Mouse (Mus musculus) liver, embryonic 12.5 days (tissue): ENCODE results near the gene Arhgef7. TPM values are rescaled to one million over a fixed set of nuclear protein-coding genes. Genes with fewer than 3 reads are reported as not detected.
A peak's percentile ranks its signal among the peaks of the same experiment; 100 is the strongest.

Experiments used
- ATAC-seq: fragments of 200-750 bp; cut with Nextera tagmentation; 2 replicates; pipeline ENCODE4 v1.8.0; 2017; ENCODE audit warnings: moderate number of reproducible peaks, mild to moderate bottlenecking, moderate library complexity
- H3K27ac ChIP-seq: fragments of 300-500 bp; sonication (generic); 2 replicates; pipeline ENCODE4 v1.5.1; 2016; ENCODE audit warnings: mild to moderate bottlenecking
- H3K27me3 ChIP-seq: fragments of 300-500 bp; sonication (generic); replicated peaks from 2 replicates; pipeline ENCODE4 v1.6.1; 2016; ENCODE audit warnings: mild to moderate bottlenecking, moderate library complexity
- H3K36me3 ChIP-seq: fragments of 300-500 bp; sonication (generic); 2 replicates; pipeline ENCODE4 v1.6.1; 2016; ENCODE audit warnings: mild to moderate bottlenecking, moderate library complexity
- H3K4me1 ChIP-seq: fragments of 300-500 bp; sonication (generic); 2 replicates; pipeline ENCODE4 v1.6.1; 2016
- H3K4me2 ChIP-seq: fragments of 300-500 bp; sonication (generic); 2 replicates; pipeline ENCODE4 v1.6.1; 2016; ENCODE audit warnings: mild to moderate bottlenecking, moderate library complexity
- H3K4me3 ChIP-seq: fragments of 300-500 bp; sonication (generic); 2 replicates; pipeline ENCODE4 v1.5.1; 2016; ENCODE audit warnings: mild to moderate bottlenecking, moderate library complexity
- H3K9ac ChIP-seq: fragments of 300-500 bp; sonication (generic); 2 replicates; pipeline ENCODE4 v1.6.1; 2016; ENCODE audit warnings: mild to moderate bottlenecking, moderate library complexity
- H3K9me3 ChIP-seq: fragments of 300-500 bp; sonication (generic); replicated peaks from 2 replicates; pipeline ENCODE4 v1.6.1; 2016; ENCODE audit warnings: mild to moderate bottlenecking, moderate library complexity
- WGBS: fragments of 180-500 bp; shearing (Covaris S2); methylation state at CpG from one replicate; pipeline ENCODE4 v1.1.7; 2016; ENCODE audit not compliant: insufficient replicate concordance; 5-methylcytosine and 5-hydroxymethylcytosine counted together
- polyA plus RNA-seq: library from polyadenylated mRNA; unstranded; fragments of >200 nt; fragmentation: Nextera tagmentation; extraction: Ambion mirVana; gene quantifications from 2 replicates; pipeline ENCODE4 v1.2.1, GENCODE M21; 2016

Gene Arhgef7
- polyA plus RNA-seq, 1 experiment from 2014 or later, result 19.5 TPM

- no peaks in the 10 kb centered on the region for H3K4me1 ChIP-seq
- ATAC-seq, result no peak
- no peaks in the 10 kb centered on the region for H3K27me3 ChIP-seq
- 85% methylated on average over 3 of the region's 3 CpGs for WGBS
- H3K27ac ChIP-seq, result no peak overlapping the region
- H3K4me3 ChIP-seq, result no peak overlapping the region
- H3K4me2 ChIP-seq, result no peak overlapping the region
- H3K36me3 ChIP-seq, result peaks cover 89% of the 10 kb centered on the region
- H3K9ac ChIP-seq, result no peak overlapping the region
- no peaks in the 10 kb centered on the region for H3K9me3 ChIP-seq
Measured at GRCm38 (mm10) chr8:11807361-11807760, 79.8 kb downstream of the Arhgef7 start.

- no peak overlapping the region for H3K9ac ChIP-seq
- H3K27ac ChIP-seq, result no peak overlapping the region
- H3K9me3 ChIP-seq, result no peaks in the 10 kb centered on the region
- peaks cover 89% of the 10 kb centered on the region for H3K36me3 ChIP-seq
- H3K4me1 ChIP-seq, result no peaks in the 10 kb centered on the region
- ATAC-seq, result no peak
- H3K27me3 ChIP-seq, result no peaks in the 10 kb centered on the region
- H3K4me2 ChIP-seq, result no peak overlapping the region
- WGBS, result 81% methylated on average over 5 of the region's 5 CpGs
- H3K4me3 ChIP-seq, result no peak overlapping the region
Measured at GRCm38 (mm10) chr8:11808047-11808446, 80.5 kb downstream of the Arhgef7 start.

GRCm38 (mm10) chr8:11810426-11810825 lies 82.9 kb downstream of the Arhgef7 start:
- no peak overlapping the region for H3K27ac ChIP-seq
- H3K27me3 ChIP-seq, result no peaks in the 10 kb centered on the region
- WGBS, result 89% methylated on average over 5 of the region's 5 CpGs
- peaks cover 7% of the 10 kb centered on the region for H3K4me1 ChIP-seq
- H3K9me3 ChIP-seq, result no peaks in the 10 kb centered on the region
- peaks cover 94% of the 10 kb centered on the region for H3K36me3 ChIP-seq
- no peak overlapping the region for H3K4me3 ChIP-seq
- no peak overlapping the region for H3K9ac ChIP-seq
- no peak overlapping the region for H3K4me2 ChIP-seq
- ATAC-seq, result no peak

- Histone ChIP-seq H3K9me3 (no peaks in the 10 kb centered on the region), H3K4me1 (peaks cover 7% of the 10 kb centered on the region), H3K4me3 (no peak overlapping the region), H3K27ac (no peak overlapping the region), H3K9ac (no peak overlapping the region), H3K4me2 (no peak overlapping the region), H3K36me3 (peaks cover 94% of the 10 kb centered on the region), H3K27me3 (no peaks in the 10 kb centered on the region)
- ATAC-seq, result no peak
- WGBS, result 79% methylated on average over 7 of the region's 7 CpGs
Measured at GRCm38 (mm10) chr8:11813801-11814200, 86.3 kb downstream of the Arhgef7 start.

GRCm38 (mm10) chr8:11815206-11815605 lies 87.7 kb downstream of the Arhgef7 start:
- Histone ChIP-seq H3K4me2 (no peak overlapping the region), H3K27me3 (no peaks in the 10 kb centered on the region), H3K4me3 (no peak overlapping the region), H3K9me3 (no peaks in the 10 kb centered on the region), H3K36me3 (peaks cover 94% of the 10 kb centered on the region), H3K4me1 (peaks cover 7% of the 10 kb centered on the region), H3K27ac (no peak overlapping the region), H3K9ac (no peak overlapping the region)
- ATAC-seq, result no peak
- WGBS, result 71% methylated on average over 7 of the region's 7 CpGs

GRCm38 (mm10) chr8:11820136-11820535 lies 92.6 kb downstream of the Arhgef7 start:
- no peaks in the 10 kb centered on the region for H3K9me3 ChIP-seq
- WGBS, result 86% methylated on average over 5 of the region's 5 CpGs
- no peak overlapping the region for H3K4me2 ChIP-seq
- H3K9ac ChIP-seq, result no peak overlapping the region
- no peak overlapping the region for H3K4me3 ChIP-seq
- no peak for ATAC-seq
- H3K4me1 ChIP-seq, result no peaks in the 10 kb centered on the region
- H3K27me3 ChIP-seq, result no peaks in the 10 kb centered on the region
- no peak overlapping the region for H3K27ac ChIP-seq
- peaks cover 98% of the 10 kb centered on the region for H3K36me3 ChIP-seq

- H3K4me2 ChIP-seq, result no peak overlapping the region
- H3K36me3 ChIP-seq, result peaks cover 98% of the 10 kb centered on the region
- WGBS, result 85% methylated on average over 5 of the region's 5 CpGs
- no peak for ATAC-seq
- H3K27ac ChIP-seq, result no peak overlapping the region
- no peaks in the 10 kb centered on the region for H3K27me3 ChIP-seq
- no peaks in the 10 kb centered on the region for H3K4me1 ChIP-seq
- no peaks in the 10 kb centered on the region for H3K9me3 ChIP-seq
- no peak overlapping the region for H3K4me3 ChIP-seq
- H3K9ac ChIP-seq, result no peak overlapping the region
Measured at GRCm38 (mm10) chr8:11820568-11820967, 93.0 kb downstream of the Arhgef7 start.

- H3K4me3 ChIP-seq, result no peak overlapping the region
- H3K27ac ChIP-seq, result no peak overlapping the region
- no peaks in the 10 kb centered on the region for H3K4me1 ChIP-seq
- no peak overlapping the region for H3K4me2 ChIP-seq
- H3K9ac ChIP-seq, result no peak overlapping the region
- no peak for ATAC-seq
- H3K36me3 ChIP-seq, result peaks cover 99% of the 10 kb centered on the region
- H3K27me3 ChIP-seq, result no peaks in the 10 kb centered on the region
- WGBS, result 87% methylated on average over 14 of the region's 14 CpGs
- H3K9me3 ChIP-seq, result no peaks in the 10 kb centered on the region
Measured at GRCm38 (mm10) chr8:11821451-11822206, 94.1 kb downstream of the Arhgef7 start.

- Histone ChIP-seq H3K9ac (no peak overlapping the region), H3K27me3 (no peaks in the 10 kb centered on the region), H3K27ac (no peak overlapping the region), H3K36me3 (peaks cover 93% of the 10 kb centered on the region), H3K9me3 (no peaks in the 10 kb centered on the region), H3K4me1 (no peaks in the 10 kb centered on the region), H3K4me2 (no peak overlapping the region), H3K4me3 (no peak overlapping the region)
- 81% methylated on average over 9 of the region's 9 CpGs for WGBS
- ATAC-seq, result no peak
Measured at GRCm38 (mm10) chr8:11822550-11823060, 95.1 kb downstream of the Arhgef7 start.

- H3K27me3 ChIP-seq, result no peaks in the 10 kb centered on the region
- H3K36me3 ChIP-seq, result peaks cover 89% of the 10 kb centered on the region
- H3K4me3 ChIP-seq, result no peak overlapping the region
- H3K4me1 ChIP-seq, result no peaks in the 10 kb centered on the region
- ATAC-seq, result 0 out of 2 replicates have a peak, but pooled peaks have one; percentile 47
- no peak overlapping the region for H3K9ac ChIP-seq
- H3K9me3 ChIP-seq, result no peaks in the 10 kb centered on the region
- no peak overlapping the region for H3K27ac ChIP-seq
- WGBS, result 75% methylated on average over 3 of the region's 3 CpGs
- H3K4me2 ChIP-seq, result no peak overlapping the region
Measured at GRCm38 (mm10) chr8:11825756-11826155, 98.2 kb downstream of the Arhgef7 start.

GRCm38 (mm10) chr8:11827312-11827711 lies 99.8 kb downstream of the Arhgef7 start:
- Histone ChIP-seq H3K9me3 (no peaks in the 10 kb centered on the region), H3K36me3 (peaks cover 83% of the 10 kb centered on the region), H3K4me2 (no peak overlapping the region), H3K4me3 (no peak overlapping the region), H3K27me3 (no peaks in the 10 kb centered on the region), H3K9ac (no peak overlapping the region), H3K4me1 (peaks cover 6% of the 10 kb centered on the region; the same call in 1 of the 2 replicates), H3K27ac (no peak overlapping the region)
- no peak for ATAC-seq
- 81% methylated on average over 3 of the region's 3 CpGs for WGBS

GRCm38 (mm10) chr8:11830214-11831046 lies 102.9 kb downstream of the Arhgef7 start:
- no peak overlapping the region for H3K4me2 ChIP-seq
- WGBS, result 74% methylated on average over 16 of the region's 16 CpGs
- H3K9ac ChIP-seq, result no peak overlapping the region
- no peak for ATAC-seq
- no peak overlapping the region for H3K4me3 ChIP-seq
- no peaks in the 10 kb centered on the region for H3K9me3 ChIP-seq
- no peaks in the 10 kb centered on the region for H3K27me3 ChIP-seq
- H3K4me1 ChIP-seq, result peaks cover 6% of the 10 kb centered on the region; the same call in 1 of the 2 replicates
- peaks cover 82% of the 10 kb centered on the region for H3K36me3 ChIP-seq
- H3K27ac ChIP-seq, result peak overlapping the region; percentile 22; the same call in 1 of the 2 replicates
